Mouse (Mus musculus) neural tube, embryonic 15.5 days (tissue): Measurements from ENCODE around the gene 4930467E23Rik. TPM values are rescaled to one million over a fixed set of nuclear protein-coding genes. Genes with fewer than 3 reads are reported as not detected.

Source experiments
- polyA plus RNA-seq: library from polyadenylated mRNA; unstranded; fragments of >200 nt; fragmentation: Nextera tagmentation; extraction: Ambion mirVana; gene quantifications from 2 replicates; pipeline ENCODE4 v1.2.1, GENCODE M21; 2015

Gene 4930467E23Rik
- polyA plus RNA-seq, 1 experiment from 2014 or later: not detected

Other genes with a start within 250 kb of the 4930467E23Rik start
- not detected in 2 replicates for gene Defb7, start 234.5 kb upstream of the 4930467E23Rik start, polyA plus RNA-seq
- not detected in 2 replicates for gene Gm31371, start 173.8 kb downstream of the 4930467E23Rik start, polyA plus RNA-seq